Mouse (Mus musculus): ENCODE measurements at regions not wholly inside any gene's neighbourhood (a gene's known extent, or its start where the extent isn't known, plus 50 kb on each side); places are given as distances from the start of the nearest gene placed in this dataset.

- no peak for TF ChIP-seq POLR2A (IDR thresholded peaks at IDR 0.05; ENCODE audit: low read depth, low read length)
- TF ChIP-seq CTCF (conservative IDR thresholded peaks at IDR 0.05 in 1 of 2, IDR thresholded peaks at IDR 0.05 in 1 of 2; ENCODE audit: low read depth in 2 of 2, low read length in 2 of 2), result no peak
- TF ChIP-seq ZC3H11A (IDR thresholded peaks at IDR 0.05; ENCODE audit: low read depth, low read length), result no peak
- no peak for TF ChIP-seq NRF1 (IDR thresholded peaks at IDR 0.05; ENCODE audit: low read depth, low read length)
- TF ChIP-seq POLR2AphosphoS2 (IDR thresholded peaks at IDR 0.05; ENCODE audit: low read depth, low read length), result no peak
- no peak for TF ChIP-seq EP300 (IDR thresholded peaks at IDR 0.05; ENCODE audit: low read length)
- TF ChIP-seq MYC (IDR thresholded peaks at IDR 0.05; ENCODE audit: low read depth, low read length), result no peak
- no peak for TF ChIP-seq MAX (IDR thresholded peaks at IDR 0.05; ENCODE audit: low read length)
- TF ChIP-seq CHD1 (IDR thresholded peaks at IDR 0.05; ENCODE audit: low read depth, low read length), result no peak
- TF ChIP-seq USF2 (conservative IDR thresholded peaks at IDR 0.05; ENCODE audit: low read depth, low read length), result no peak
- TF ChIP-seq HCFC1 (IDR thresholded peaks at IDR 0.05; ENCODE audit: low read depth, low read length), result no peak
- no peak for TF ChIP-seq JUND (conservative IDR thresholded peaks at IDR 0.05; ENCODE audit: low read depth, low read length)
- TF ChIP-seq TBP (conservative IDR thresholded peaks at IDR 0.05; ENCODE audit: low read depth, low read length), result no peak
Measured at GRCm38 (mm10) chr15:61890330-61890729, 967.5 kb upstream of the A1bg start.

All from CH12.LX (cell line).